Mouse (Mus musculus) forebrain, embryonic 14.5 days (tissue): ENCODE measurements around the gene Spata1. TPM values are rescaled to one million over a fixed set of nuclear protein-coding genes. Genes with fewer than 3 reads are reported as not detected.

Experiments
- ATAC-seq: fragments of 200-750 bp; cut with Nextera tagmentation; 2 replicates; pipeline ENCODE4 v1.8.0; 2017; ENCODE audit warnings: mild to moderate bottlenecking, moderate library complexity
- DNase-seq: peaks from one replicate; pipeline ENCODE4 v3.0.0-alpha.2; 2015; ENCODE audit warnings: low spot score
- H3K27ac ChIP-seq: fragments of 300-500 bp; sonication (generic); 2 replicates; pipeline ENCODE4 v1.5.1; 2014; ENCODE audit warnings: low read depth, mild to moderate bottlenecking, control low read depth, low read length, moderate library complexity
- H3K27me3 ChIP-seq: fragments of 300-500 bp; sonication (generic); replicated peaks from 2 replicates; pipeline ENCODE4 v1.6.1; 2014; ENCODE audit warnings: low read length, control low read depth, mixed read lengths; ENCODE audit not compliant: control insufficient read depth, insufficient read depth
- H3K36me3 ChIP-seq: fragments of 300-500 bp; sonication (generic); 2 replicates; pipeline ENCODE4 v1.6.1; 2014; ENCODE audit warnings: low read length, control low read depth; ENCODE audit not compliant: control insufficient read depth, insufficient read depth
- H3K4me1 ChIP-seq: fragments of 300-500 bp; sonication (generic); 2 replicates; pipeline ENCODE4 v1.6.1; 2014; ENCODE audit warnings: antibody characterized with exemption, low read length, control low read depth; ENCODE audit not compliant: control insufficient read depth, insufficient read depth
- H3K4me2 ChIP-seq: fragments of 300-500 bp; sonication (generic); 2 replicates; pipeline ENCODE4 v1.6.1; 2014; ENCODE audit warnings: mild to moderate bottlenecking, control low read depth, low read length
- H3K4me3 ChIP-seq: fragments of 300-500 bp; sonication (generic); 2 replicates; pipeline ENCODE4 v1.5.1; 2014; ENCODE audit warnings: low read depth, low read length, control low read depth
- H3K9ac ChIP-seq: fragments of 300-500 bp; sonication (generic); 2 replicates; pipeline ENCODE4 v1.6.1; 2014; ENCODE audit warnings: mild to moderate bottlenecking, low read length, control low read depth, moderate library complexity
- H3K9me3 ChIP-seq: fragments of 300-500 bp; sonication (generic); replicated peaks from 2 replicates; pipeline ENCODE4 v1.6.1; 2016; ENCODE audit warnings: low read length, control low read depth, mixed read lengths; ENCODE audit not compliant: control insufficient read depth
- WGBS: fragments of 180-500 bp; shearing (Covaris S2); extraction: QIAGEN DNeasy Blood & Tissue Kit; methylation state at CpG from one replicate; pipeline ENCODE4 v1.1.7; 2014; 5-methylcytosine and 5-hydroxymethylcytosine counted together
- polyA plus RNA-seq: library from polyadenylated mRNA; unstranded; fragments of >200 nt; fragmentation: Nextera tagmentation; extraction: Ambion mirVana; gene quantifications from 2 replicates; pipeline ENCODE4 v1.2.1, GENCODE M21; 2014

Gene Spata1
- polyA plus RNA-seq, 1 experiment from 2014 or later = 1.8 TPM

GRCm38 (mm10) chr3:146419992-146420537 lies 79.5 kb downstream of the Spata1 start:
- WGBS = 89% methylated on average over 15 of the region's 15 CpGs
- H3K9ac ChIP-seq = no peak overlapping the region
- no peak overlapping the region for H3K4me3 ChIP-seq
- H3K4me2 ChIP-seq = no peak overlapping the region
- H3K27ac ChIP-seq = 0 out of 2 replicates have a peak overlapping the region, but pooled peaks have one; percentile 2
- no peaks in the 10 kb centered on the region for H3K9me3 ChIP-seq
- ATAC-seq (0 out of 2 replicates have a peak, but pooled peaks have one; percentile 13), DNase-seq (peak; percentile 48)
- no peaks in the 10 kb centered on the region; the same call in 1 of the 2 replicates for H3K4me1 ChIP-seq
- H3K36me3 ChIP-seq = peaks cover 53% of the 10 kb centered on the region
- no peaks in the 10 kb centered on the region for H3K27me3 ChIP-seq

GRCm38 (mm10) chr3:146419534-146419933 lies 80.0 kb downstream of the Spata1 start:
- Histone ChIP-seq H3K4me1 (no peaks in the 10 kb centered on the region; the same call in 1 of the 2 replicates), H3K27ac (peak overlapping the region; percentile 39; the same call in 1 of the 2 replicates), H3K9me3 (no peaks in the 10 kb centered on the region), H3K9ac (no peak overlapping the region), H3K27me3 (no peaks in the 10 kb centered on the region), H3K4me3 (no peak overlapping the region), H3K36me3 (peaks cover 53% of the 10 kb centered on the region), H3K4me2 (no peak overlapping the region)
- DNase-seq (no peak), ATAC-seq (no peak)
- WGBS = 91% methylated on average over 9 of the region's 9 CpGs

- 93% methylated on average over 7 of the region's 7 CpGs for WGBS
- H3K9me3 ChIP-seq = no peaks in the 10 kb centered on the region
- no peak overlapping the region for H3K9ac ChIP-seq
- no peak overlapping the region for H3K4me2 ChIP-seq
- H3K36me3 ChIP-seq = peaks cover 53% of the 10 kb centered on the region
- DNase-seq (no peak), ATAC-seq (no peak)
- no peak overlapping the region; the same call in 1 of the 2 replicates for H3K27ac ChIP-seq
- H3K4me1 ChIP-seq = no peaks in the 10 kb centered on the region
- no peaks in the 10 kb centered on the region for H3K27me3 ChIP-seq
- no peak overlapping the region for H3K4me3 ChIP-seq
Observed at GRCm38 (mm10) chr3:146418901-146419300, 80.7 kb downstream of the Spata1 start.

GRCm38 (mm10) chr3:146417873-146418272 lies 81.7 kb downstream of the Spata1 start:
- H3K4me2 ChIP-seq = no peak overlapping the region
- H3K9ac ChIP-seq = no peak overlapping the region
- no peak overlapping the region for H3K4me3 ChIP-seq
- no peaks in the 10 kb centered on the region for H3K27me3 ChIP-seq
- WGBS = 95% methylated on average over 8 of the region's 8 CpGs
- H3K9me3 ChIP-seq = no peaks in the 10 kb centered on the region
- H3K4me1 ChIP-seq = no peaks in the 10 kb centered on the region
- no peak overlapping the region for H3K27ac ChIP-seq
- DNase-seq = no peak
- peaks cover 48% of the 10 kb centered on the region for H3K36me3 ChIP-seq
- no peak for ATAC-seq

- H3K4me1 ChIP-seq = peaks cover 7% of the 10 kb centered on the region
- H3K27me3 ChIP-seq = no peaks in the 10 kb centered on the region
- 91% methylated on average over 12 of the region's 12 CpGs for WGBS
- no peak for DNase-seq
- ATAC-seq = no peak
- no peak overlapping the region for H3K9ac ChIP-seq
- H3K4me3 ChIP-seq = no peak overlapping the region
- no peaks in the 10 kb centered on the region for H3K9me3 ChIP-seq
- peaks cover 19% of the 10 kb centered on the region for H3K36me3 ChIP-seq
- no peak overlapping the region for H3K27ac ChIP-seq
- no peak overlapping the region for H3K4me2 ChIP-seq
Observed at GRCm38 (mm10) chr3:146414555-146414954, 85.0 kb downstream of the Spata1 start.

- no peak for DNase-seq
- no peak for ATAC-seq
- Histone ChIP-seq H3K27me3 (no peaks in the 10 kb centered on the region), H3K9me3 (no peaks in the 10 kb centered on the region), H3K4me1 (peaks cover 7% of the 10 kb centered on the region), H3K27ac (no peak overlapping the region), H3K9ac (no peak overlapping the region), H3K36me3 (peaks cover 14% of the 10 kb centered on the region; the same call in 1 of the 2 replicates), H3K4me3 (no peak overlapping the region), H3K4me2 (no peak overlapping the region)
- 86% methylated on average over 4 of the region's 4 CpGs for WGBS
Observed at GRCm38 (mm10) chr3:146413992-146414391, 85.6 kb downstream of the Spata1 start.

GRCm38 (mm10) chr3:146413016-146413415 lies 86.5 kb downstream of the Spata1 start:
- DNase-seq = no peak
- H3K27ac ChIP-seq = no peak overlapping the region
- no peak overlapping the region for H3K9ac ChIP-seq
- H3K4me1 ChIP-seq = peaks cover 7% of the 10 kb centered on the region
- WGBS = 93% methylated on average over 13 of the region's 13 CpGs
- no peak for ATAC-seq
- no peaks in the 10 kb centered on the region for H3K27me3 ChIP-seq
- no peak overlapping the region for H3K4me3 ChIP-seq
- no peak overlapping the region for H3K4me2 ChIP-seq
- H3K9me3 ChIP-seq = no peaks in the 10 kb centered on the region
- peaks cover 5% of the 10 kb centered on the region; the same call in 1 of the 2 replicates for H3K36me3 ChIP-seq

- ATAC-seq (no peak), DNase-seq (no peak)
- no peaks in the 10 kb centered on the region for H3K9me3 ChIP-seq
- H3K36me3 ChIP-seq = 0 out of 2 replicates have a peak, but pooled peaks cover 2% of the 10 kb centered on the region
- peaks cover 7% of the 10 kb centered on the region for H3K4me1 ChIP-seq
- no peak overlapping the region for H3K9ac ChIP-seq
- H3K4me2 ChIP-seq = no peak overlapping the region
- no peak overlapping the region for H3K27ac ChIP-seq
- 91% methylated on average over 7 of the region's 7 CpGs for WGBS
- H3K4me3 ChIP-seq = no peak overlapping the region
- no peaks in the 10 kb centered on the region for H3K27me3 ChIP-seq
Observed at GRCm38 (mm10) chr3:146412480-146412879, 87.1 kb downstream of the Spata1 start.

GRCm38 (mm10) chr3:146412008-146412407 lies 87.5 kb downstream of the Spata1 start:
- 65% methylated on average over 2 of the region's 2 CpGs for WGBS
- peak; percentile 67; the same call in 1 of the 2 replicates for ATAC-seq
- no peak overlapping the region for H3K9ac ChIP-seq
- H3K4me2 ChIP-seq = no peak overlapping the region
- H3K4me1 ChIP-seq = peaks cover 9% of the 10 kb centered on the region
- H3K36me3 ChIP-seq = no peaks in the 10 kb centered on the region
- H3K27me3 ChIP-seq = no peaks in the 10 kb centered on the region
- peak; percentile 46 for DNase-seq
- H3K4me3 ChIP-seq = no peak overlapping the region
- H3K27ac ChIP-seq = no peak overlapping the region
- H3K9me3 ChIP-seq = no peaks in the 10 kb centered on the region
